Mouse (Mus musculus) CH12.LX (cell line): Measurements from ENCODE around the gene Srebf2.

Experiments used
- CTCF ChIP-seq, 2 experiments: IDR thresholded peaks in 1 of 2; conservative IDR thresholded peaks in 1 of 2; 2 replicates each; pipeline ENCODE4 v1.5.1; 2011 to 2012; ENCODE audit warnings: low read depth in 2 of 2, low read length in 2 of 2, improper control_type of control experiment in 1 of 2, inconsistent platforms in 1 of 2, mild to moderate bottlenecking in 1 of 2, moderate library complexity in 1 of 2
- E2F4 ChIP-seq: IDR thresholded peaks from 2 replicates; pipeline ENCODE4 v1.6.1; 2011; ENCODE audit warnings: low read depth, low read length, improper control_type of control experiment; ENCODE audit not compliant: insufficient replicate concordance
- EP300 ChIP-seq: IDR thresholded peaks from 2 replicates; pipeline ENCODE4 v1.6.1; 2011; ENCODE audit warnings: low read length, improper control_type of control experiment
- ETS1 ChIP-seq: conservative IDR thresholded peaks from 2 replicates; pipeline ENCODE4 v1.6.1; 2012; ENCODE audit warnings: low read depth, mild to moderate bottlenecking, inconsistent platforms, low read length, improper control_type of control experiment, moderate library complexity
- HCFC1 ChIP-seq: IDR thresholded peaks from 2 replicates; pipeline ENCODE4 v1.6.1; 2012; ENCODE audit warnings: low read depth, mild to moderate bottlenecking, inconsistent platforms, low read length, improper control_type of control experiment
- JUN ChIP-seq: IDR thresholded peaks from 2 replicates; pipeline ENCODE4 v1.6.1; 2011; ENCODE audit warnings: low read depth, mild to moderate bottlenecking, low read length, improper control_type of control experiment, moderate library complexity; ENCODE audit not compliant: insufficient read depth
- JUND ChIP-seq: conservative IDR thresholded peaks from 2 replicates; pipeline ENCODE4 v1.6.1; 2011; ENCODE audit warnings: low read depth, low read length, improper control_type of control experiment
- TCF12 ChIP-seq: IDR thresholded peaks from 2 replicates; pipeline ENCODE4 v1.6.1; 2014; ENCODE audit warnings: low read depth, mild to moderate bottlenecking, inconsistent platforms, low read length, improper control_type of control experiment
- USF1 ChIP-seq: IDR thresholded peaks from 2 replicates; pipeline ENCODE4 v1.6.1; 2014; ENCODE audit warnings: low read depth, mild to moderate bottlenecking, inconsistent platforms, low read length, improper control_type of control experiment
- ZC3H11A ChIP-seq: IDR thresholded peaks from 2 replicates; pipeline ENCODE4 v1.6.1; 2012; ENCODE audit warnings: low read depth, mild to moderate bottlenecking, inconsistent platforms, low read length, improper control_type of control experiment
- ZMIZ1 ChIP-seq: IDR thresholded peaks from 2 replicates; pipeline ENCODE4 v1.6.1; 2012; ENCODE audit warnings: low read depth, mild to moderate bottlenecking, inconsistent platforms, low read length, improper control_type of control experiment
- ZNF384 ChIP-seq: IDR thresholded peaks from 2 replicates; pipeline ENCODE4 v1.6.1; 2012; ENCODE audit warnings: low read depth, low read length, improper control_type of control experiment, inconsistent platforms

DNA sequence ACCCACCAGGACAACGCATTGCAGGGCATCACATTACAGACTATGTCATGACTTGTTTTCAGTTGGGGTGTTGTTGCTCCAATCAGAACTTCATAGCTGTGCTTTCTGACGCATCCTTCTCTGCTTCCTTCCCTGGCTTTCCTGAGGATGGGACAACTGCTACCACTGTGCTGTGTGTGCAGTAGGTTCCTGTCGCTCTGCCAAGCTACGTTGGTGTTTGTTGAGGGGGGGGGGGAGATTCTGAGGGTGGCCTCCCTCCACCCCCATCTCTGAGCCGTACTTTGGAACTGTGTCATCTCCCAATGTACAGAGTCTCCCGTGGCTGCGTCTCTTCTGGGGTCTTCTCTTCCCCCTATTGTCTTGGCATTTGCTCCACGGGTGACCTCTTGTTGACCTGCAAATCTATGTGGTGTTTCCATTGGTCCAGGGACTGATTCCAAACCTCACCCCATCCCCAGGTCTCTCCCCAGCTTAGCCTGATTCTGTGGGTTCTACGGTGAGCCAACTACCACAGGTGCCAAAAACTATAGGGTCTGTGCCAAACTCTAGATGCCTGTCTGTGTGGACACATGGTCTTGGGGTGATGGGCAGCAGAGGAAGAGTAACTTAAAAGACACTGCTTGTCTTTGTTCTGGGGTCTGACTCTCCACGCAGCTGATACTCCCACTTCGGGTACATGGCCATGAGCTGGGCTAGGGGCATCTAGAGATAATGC is 68.5 kb downstream of the Srebf2 start:
- TF ChIP-seq USF1 (no peak), CTCF (conservative IDR thresholded peaks at IDR 0.05 in 1 of 2, IDR thresholded peaks at IDR 0.05 in 1 of 2; ENCODE audit: low read depth in 2 of 2, low read length in 2 of 2) (no peak), JUND (no peak), JUN (no peak), ETS1 (no peak), ZC3H11A (no peak), E2F4 (no peak), TCF12 (peak; percentile 4; the same call in 1 of the 2 replicates), HCFC1 (no peak), ZNF384 (no peak), ZMIZ1 (no peak), EP300 (no peak)
